Mouse (Mus musculus) MEL-GATA-1-ER (cell line): ENCODE results near the gene Kat2a.

Experiments used
- DNase-seq: peaks from one replicate; pipeline ENCODE4 v3.0.0-alpha.2; 2012; ENCODE audit warnings: low read depth; ENCODE audit errors: extremely low read depth

Gene Kat2a

DNA sequence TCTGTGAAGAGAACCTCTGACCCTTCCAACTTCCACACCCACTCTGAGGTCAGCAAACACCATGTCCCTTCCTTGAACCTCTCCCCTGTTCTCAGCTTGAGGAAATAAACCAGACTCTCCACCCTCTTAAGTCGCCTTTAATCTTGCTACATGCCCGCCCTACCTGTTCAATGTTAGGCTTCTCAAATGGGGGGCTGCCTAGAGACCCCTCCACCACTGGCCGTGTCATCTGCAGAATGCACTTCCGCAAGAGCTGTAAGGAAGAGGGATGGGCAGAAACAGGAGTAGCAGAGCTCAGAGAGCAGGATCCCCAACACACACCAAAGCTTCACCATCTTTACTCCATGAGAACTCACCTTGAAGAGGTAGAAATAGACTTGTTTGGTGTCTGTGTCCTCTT, 1.3 kb downstream of the Kat2a start:
- no peak for DNase-seq

DNA sequence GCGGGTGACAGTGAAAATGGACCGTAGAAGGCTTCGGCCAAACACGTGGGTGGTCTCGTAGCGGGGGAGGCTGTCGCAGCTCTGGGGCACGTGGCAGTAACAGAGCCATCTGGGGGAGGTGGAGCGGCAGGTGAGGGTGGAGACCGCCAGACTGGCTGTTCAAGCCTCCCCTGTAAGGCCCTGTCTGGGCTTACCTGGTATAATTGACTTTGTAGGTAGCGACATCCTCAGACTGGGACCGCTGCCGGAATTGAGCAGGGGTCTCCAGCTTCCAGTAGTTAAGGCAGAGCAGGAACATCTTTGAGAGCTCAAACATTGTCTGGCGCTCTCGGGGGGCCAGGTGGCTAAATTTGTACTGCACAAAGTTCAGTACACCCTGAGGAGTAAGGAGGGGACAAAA, 1.7 kb downstream of the Kat2a start:
- no peak for DNase-seq

DNA sequence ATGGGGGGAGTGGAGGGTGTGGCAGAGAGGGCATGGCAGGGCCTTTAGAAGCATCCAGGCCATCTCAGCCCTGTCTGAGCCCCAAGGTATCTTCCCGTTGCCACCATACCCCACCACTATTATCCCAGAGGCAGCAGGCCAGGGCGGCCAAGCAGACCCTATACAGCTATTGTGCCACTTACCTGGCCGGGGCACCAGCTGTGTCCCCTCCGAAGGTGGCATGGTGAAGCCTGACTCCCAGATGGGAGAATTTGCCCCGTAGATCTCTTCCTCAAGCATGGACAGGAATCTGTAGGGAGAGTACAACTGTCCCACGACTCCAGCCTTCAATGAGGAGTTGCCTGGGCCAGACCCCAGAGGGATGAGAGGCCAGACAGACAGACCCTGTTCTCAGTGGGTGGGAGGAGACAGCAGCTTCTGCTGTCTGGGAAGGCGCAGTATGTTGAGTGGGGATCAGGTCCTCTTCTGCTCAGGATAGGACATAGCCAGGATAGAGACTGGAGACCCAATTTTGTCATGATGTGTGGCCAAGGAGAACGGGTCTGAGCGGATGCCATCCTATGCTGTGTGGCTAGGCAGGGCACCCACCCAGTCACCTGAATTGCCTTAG, 3.0 kb downstream of the Kat2a start:
- DNase-seq: no peak

DNA sequence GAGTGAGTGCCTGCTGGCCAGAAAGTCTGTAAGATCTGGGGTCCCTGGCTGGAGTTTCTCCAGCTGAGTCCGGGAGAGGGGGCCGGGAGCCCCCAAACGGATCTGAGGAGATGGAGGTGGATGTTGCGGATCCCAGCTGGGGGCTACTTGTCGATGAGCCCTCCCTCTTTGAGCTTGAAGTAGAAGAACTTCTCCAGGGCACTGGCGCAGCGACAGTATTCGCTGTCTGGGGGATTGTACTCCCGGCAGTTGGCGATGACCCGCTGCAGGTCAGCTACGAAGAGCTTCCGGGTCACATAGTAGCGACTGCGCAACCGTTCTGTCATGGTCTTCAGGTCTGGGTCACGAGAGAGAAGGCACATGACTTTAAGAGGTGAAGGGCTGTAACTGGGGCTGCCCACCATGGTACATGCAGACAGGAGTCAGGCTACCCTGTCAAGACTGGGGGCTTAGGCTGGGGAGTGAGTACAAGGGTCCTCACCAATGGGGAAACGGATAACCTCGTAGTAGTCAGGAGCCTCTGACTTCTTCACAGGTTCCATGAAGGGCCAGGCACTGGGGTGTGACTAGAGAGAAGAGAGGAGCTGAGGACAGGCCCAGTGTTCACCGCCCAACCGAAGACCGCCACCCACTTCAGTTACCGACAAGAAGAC, 7.0 kb downstream of the Kat2a start:
- no peak for DNase-seq

DNA sequence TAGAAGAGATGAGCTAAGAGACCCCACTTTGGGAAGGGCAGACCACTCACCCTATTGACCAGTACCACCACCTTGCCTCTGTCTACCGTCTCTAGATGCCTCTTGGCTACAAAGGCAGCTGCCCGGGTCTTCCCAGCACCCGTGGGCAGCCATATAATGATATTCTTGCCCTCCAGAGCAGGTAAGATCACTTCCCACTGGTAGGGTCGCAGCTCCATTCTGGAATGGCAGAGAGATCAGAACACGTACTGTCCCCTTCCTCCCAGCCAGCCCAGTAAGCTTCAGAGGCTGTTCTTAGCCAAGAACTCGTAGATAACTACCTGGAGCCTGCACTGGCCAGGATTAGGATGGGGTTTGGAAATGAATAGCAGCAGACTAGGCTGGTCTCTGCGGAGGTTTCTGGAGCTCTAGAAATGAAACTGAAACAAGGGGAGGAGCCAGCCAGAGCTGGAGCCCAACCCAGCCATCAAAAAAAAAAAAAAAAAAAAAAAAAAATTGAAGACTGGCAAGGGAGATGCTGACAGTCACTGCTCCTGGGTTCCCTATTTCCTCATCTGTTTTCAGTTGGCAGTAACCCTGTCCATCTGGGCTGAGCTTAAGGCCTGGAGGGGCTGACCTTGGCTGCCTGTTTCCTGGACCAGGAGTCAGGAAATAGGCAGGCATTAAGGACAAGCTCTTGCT, 8.3 kb downstream of the Kat2a start, which contains the start of gene Dhx58:
Dhx58 (minus strand) TSS at position 421 of the 681 bp plus-strand sequence.
- no peak for DNase-seq

DNA sequence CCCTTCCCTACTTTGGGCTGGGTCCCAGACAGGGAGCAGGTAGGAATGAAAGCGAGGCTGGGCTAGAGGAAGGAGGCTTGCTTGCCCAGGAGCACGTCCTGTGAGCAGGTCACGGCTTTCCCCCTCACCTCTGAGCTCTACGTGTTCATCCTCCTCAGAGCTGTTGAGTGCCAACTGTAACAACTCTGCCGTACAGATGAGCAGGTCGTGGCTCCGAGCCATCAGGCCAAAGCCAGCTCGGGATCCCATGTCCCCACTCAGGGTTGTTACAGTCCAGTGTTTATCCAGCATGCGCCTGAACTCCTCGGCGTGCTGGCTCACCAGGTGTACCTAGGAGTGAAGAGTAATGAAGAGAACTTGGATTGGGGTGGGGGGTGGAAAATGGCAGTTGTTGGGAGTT, 8.9 kb downstream of the Kat2a start:
- DNase-seq: no peak

DNA sequence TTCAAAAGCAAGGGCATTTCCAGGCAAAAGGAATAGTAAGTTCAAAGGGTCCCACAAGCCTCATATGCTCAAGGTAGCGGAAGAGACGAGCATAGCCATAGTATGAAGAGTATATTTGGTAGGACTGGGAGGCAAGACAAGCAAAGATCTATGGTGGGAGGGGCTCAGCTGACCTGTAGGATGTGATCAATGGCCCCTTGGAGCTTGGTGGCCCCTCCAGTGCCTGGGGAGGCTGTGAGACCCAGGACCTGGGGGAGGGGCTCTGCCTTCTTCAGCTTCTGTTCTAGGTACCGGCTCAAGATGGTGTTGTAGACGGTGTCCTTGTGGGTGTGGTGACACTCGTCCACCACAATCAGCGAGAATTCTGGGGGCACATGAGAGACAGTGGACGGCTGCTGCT, 9.4 kb downstream of the Kat2a start:
- DNase-seq: no peak

DNA sequence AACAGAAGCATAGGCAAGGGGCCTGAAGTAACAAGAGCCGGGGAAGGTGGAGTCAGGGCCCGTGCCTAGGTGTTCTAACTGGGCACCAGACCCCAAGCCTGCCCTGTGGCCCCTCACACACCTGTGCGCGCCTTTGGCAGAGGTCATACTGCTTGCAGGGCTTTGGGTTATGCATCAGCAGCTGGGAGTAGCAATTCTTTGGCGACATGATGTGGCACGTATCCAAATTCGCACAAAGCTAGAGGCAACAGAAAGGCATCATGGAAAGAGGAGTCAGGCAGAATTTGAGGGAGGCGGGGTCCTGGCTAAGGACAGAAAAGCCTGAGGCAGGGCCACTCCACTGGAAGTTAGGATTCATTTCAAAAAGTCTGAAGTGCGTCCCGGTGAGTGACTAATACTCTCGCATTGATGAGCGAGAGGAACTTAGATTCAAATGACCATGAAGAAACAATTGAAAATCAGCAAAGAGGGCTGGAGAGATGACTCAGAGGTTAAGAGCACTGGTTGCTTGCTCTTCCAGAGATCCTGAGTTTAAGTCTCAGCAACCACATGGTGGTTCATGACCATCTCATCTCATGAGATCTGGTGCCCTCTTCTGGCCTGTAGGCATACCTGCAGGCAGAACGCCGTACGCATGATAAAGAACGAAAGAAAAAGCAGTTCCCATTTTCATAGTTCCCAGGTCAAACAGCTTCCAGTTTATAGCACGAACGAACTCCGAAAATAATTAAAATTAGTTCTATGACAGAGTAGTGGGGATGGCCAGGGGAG, 10.0 kb downstream of the Kat2a start:
- DNase-seq: peak; percentile 74

DNA sequence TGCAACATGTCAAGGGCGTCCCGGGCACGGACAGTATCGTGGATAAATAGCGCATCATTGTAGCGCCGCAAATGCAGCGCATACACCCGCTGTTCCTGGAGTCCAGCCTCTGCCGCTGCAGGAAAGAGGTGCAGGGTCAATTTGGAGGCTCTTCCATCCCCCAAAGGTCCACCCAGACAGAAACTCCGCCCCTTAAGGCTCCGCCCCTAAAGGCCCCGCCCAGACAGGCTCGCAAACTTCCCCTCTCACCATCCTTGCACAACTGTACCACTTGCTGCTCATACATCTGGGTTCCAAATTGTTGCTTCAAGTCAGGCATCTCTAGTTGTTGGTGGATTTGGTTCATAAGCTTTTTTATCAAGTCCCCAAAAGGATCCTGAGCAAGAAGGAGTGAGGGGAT, 11.0 kb downstream of the Kat2a start:
- DNase-seq: no peak

DNA sequence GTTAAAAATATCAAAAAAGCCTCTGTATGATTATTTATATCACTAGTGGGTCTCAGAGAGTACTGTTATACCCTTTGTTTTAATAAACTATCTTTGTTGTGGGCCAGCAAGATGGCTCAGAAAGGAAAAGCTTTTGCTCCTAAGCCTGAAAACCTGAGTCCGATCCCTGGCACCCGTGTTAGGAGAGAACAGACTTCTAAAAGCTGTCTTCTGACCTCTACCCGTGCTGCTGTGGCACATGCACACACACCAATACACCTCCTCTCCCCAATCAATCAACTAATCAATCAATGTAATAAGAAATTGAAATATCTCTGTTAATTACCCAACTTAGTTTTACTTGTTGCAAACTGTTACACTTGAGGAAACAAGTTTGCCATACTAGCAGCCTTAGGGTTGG, 11.6 kb downstream of the Kat2a start:
- DNase-seq: no peak

DNA sequence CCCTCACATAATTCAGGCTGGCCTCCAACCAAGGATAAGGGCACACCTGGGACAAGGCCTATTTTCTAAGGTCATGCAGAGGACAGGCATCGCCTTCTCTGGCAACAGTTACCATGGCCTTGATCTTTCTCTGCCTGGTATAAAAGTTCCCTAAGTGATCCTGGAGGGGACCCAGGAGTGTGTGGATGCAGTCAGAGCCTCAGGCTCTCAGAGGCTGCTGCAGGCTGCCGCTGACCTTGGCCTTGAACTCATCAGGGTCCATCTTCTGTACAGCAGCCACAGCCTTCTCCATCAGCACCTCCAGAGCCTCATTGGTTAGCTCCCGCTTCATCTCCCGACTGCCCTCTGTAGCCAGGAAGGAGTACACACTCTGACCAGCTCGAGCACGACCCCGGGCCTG, 14.3 kb downstream of the Kat2a start:
- DNase-seq: no peak

DNA sequence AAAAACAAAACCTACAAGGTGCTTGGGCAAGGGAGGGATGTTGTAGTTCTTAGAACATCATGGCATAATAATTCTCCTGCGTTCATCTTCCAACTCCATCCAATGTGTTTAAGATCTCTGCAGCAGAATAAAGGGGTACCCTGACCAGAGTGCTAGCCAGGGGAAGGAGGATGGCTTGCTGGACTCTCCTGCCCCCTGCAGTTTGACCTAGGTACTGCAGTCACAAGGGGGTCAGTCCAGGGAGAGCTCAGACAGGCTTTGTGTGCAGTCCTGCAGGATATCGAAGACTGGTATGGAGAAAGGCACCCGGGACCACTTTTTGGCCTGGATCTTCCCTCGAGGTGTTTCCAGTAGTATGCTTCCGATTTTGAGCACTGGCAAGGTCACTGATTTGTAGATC, 17.3 kb downstream of the Kat2a start:
- no peak for DNase-seq

DNA sequence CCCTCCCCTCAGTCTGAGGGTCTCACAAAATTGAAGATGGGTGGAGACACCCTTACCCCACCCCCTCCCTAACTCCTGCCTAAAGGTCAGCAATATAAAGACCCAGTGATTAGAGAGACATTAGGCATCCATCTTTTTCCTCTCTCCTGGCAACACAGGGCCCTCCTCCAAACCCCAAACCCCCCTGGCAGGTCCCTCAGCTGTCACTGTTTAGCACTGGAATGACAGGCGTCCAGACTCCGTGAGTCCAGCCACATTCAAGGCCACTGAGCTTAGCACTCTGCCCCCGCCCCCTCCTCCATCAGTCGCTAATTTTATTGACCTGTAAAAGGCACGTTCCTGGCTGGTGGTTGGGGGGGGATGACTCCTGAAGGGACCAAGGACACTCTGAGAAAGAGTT, 19.1 kb downstream of the Kat2a start:
- no peak for DNase-seq

DNA sequence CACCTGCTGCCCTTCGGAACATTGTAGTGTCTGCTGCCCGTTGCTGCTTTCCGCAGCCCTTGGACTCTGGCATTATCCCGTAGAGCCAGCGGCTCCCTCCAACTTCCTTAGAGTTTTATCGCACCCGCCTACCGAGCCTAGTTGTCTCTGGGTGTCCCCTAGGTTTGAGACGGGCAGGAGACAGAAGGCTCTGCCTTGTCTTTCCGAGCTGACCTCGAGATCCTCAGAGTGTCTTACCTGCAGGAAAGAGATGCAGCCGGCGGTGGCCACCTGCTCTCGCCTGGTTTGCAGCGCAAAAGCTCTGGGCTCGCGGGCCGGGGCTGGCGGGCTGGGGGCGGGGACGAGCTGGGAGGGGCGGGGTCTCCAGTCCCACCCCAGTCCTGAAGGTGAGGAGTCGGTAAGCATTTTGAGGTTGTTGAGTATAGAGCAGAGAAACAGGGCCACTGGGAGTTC, 20.1 kb downstream of the Kat2a start, which contains the start of gene Zfp385c:
Zfp385c (minus strand) TSS at position 292 of the 453 bp plus-strand sequence.
- no peak for DNase-seq

DNA sequence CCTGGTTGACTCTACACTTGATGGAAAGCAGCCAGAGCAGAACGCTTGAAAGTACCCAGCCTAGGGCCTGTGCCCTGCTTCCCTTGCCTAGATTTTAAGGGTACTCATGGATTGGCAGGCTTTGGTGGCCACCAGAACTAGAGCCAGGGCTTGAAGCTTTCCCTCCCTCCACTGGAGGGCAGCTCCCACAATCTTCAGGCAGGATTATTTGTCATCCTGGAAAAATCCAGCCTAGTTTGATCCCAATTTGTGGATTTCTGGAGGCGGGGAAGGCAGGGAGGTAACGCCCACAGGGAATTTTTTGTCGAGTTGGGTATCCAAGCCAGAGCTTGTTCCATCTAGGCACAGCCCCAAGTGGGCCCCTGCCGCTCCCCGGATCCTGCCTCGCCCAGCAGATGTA, 21.9 kb downstream of the Kat2a start:
- no peak for DNase-seq

DNA sequence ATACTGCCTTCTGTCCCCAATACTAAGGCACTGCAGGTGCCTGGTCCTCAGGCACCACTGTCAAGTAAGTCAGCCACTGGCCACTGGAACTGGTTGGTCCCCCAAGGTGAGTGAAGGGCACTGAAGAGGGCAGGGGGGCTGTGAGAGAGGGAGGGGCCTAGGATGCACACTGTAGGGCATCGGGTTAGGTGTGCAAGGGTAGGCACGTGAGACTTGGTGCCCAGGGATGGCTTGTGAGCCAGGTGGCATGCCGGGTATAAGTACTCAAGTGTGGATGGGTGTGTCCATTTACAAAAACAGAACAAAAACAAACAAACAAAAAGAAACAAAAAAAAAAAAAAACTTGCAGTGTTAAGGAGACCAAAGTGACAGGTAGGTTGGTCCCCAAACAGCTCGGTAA, 23.8 kb downstream of the Kat2a start:
- no peak for DNase-seq

DNA sequence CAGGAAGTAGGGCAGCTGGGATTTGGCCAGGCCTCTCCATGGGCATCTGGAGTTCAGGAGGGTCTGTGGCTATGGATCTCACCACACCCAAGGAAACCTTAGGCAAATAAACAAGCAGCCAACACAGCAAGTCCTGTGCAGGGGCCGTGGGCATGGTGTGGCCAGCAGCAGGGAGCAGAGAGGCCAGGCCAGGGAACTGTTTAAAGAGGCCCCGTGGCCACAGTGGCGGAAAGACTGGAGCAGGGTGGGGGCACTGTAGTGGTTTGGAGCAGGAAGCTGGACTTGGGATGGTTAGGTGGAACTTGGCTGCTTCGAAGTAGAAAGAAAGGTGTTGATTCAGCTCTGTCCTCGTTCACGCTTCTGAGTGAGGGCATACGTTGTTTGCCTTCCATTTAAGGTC, 25.0 kb downstream of the Kat2a start:
- DNase-seq: no peak

DNA sequence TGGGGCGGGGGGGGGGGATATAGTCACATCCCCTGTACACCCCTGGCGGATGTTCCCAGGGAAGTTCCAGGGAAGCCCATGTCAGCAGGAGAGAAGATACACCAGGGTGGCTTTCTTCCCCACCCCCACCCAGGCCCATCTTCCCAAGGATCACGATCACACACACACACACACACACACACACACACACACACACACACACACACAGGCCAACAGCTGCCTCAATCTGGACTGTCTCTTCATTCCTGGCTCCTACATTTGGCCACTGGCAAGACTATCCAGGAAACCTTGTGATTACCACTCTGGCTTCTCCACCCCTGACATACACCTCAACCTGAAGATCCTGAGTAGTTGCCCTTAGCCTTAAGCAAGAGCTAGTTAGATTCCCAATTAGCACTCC, 26.9 kb downstream of the Kat2a start:
- DNase-seq: no peak

DNA sequence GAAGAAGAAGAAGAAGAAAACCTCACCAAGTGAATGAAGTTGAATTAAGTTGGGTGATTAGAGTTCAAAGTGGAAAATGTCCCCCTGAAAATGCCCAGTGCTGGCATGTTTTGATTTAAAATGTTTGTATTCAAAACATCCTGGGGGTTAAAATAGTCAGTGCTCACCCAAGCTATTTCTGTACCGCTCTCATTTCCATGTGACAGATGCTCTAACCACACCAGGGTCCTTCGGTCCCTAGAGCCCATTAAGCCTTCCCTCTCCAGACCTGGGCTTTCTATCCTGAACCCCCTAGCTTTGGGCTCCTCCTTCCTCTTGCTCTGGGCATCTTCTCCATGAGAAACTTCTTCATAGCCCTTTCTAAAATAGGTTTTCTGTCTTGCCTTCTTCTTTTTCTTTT, 28.2 kb downstream of the Kat2a start:
- no peak for DNase-seq

DNA sequence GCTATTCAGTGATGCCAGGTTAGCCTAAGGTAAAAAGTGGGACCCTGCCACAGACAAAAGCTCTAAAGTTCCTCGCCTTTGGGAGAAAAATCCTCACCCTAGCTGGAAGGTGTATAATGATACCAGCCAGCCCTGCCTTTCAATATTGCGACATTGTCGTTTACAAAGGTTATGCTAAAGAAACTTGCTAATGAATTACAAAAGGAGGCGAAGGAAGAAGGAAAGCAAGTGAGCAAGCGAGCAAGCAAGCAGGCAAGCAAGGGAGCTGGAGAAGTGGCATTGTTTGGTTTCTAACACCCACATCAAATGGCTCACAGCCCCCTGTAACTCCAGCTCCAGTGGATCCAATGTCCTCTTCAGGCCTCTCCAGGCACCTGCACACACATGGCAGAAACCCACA, 29.7 kb downstream of the Kat2a start:
- no peak for DNase-seq

DNA sequence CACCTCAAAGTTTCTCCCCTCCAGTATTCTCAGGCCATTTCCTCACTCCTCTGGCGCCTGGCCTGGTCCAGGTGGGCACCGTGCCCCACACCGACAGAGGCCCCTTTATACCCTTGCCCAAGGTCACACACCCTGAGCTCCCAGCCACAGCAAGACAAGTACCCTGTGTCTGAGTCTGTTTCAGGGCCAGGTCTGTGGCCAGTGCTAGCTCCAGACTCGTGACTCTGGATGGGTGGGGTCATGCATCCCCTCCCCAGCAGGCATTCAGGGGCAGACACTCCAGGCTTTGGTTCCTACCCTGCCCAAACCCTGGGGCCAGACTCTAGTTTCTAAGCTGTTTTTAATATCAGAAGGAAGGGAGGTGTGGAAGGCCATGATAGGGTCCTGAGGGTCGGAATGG, 30.4 kb downstream of the Kat2a start:
- DNase-seq: no peak

DNA sequence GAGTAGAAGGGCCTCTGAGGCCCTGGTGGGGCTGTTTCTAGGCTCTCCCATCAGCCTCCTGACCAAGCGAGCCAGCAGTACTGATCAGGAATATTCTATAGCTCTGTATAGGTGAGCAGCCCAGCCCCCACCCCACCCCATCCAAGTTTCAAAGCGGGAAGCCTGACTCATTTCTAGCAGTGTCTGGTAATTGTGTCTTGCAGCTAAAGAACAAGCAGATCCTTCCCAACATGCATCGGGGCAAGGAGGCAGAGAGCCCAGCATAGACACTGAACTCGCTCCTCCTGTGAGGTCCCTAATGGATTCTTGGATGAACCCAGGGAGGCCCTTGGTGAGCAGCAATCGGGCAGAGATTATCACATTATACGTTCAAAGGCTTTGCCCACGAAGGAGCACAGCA, 34.5 kb downstream of the Kat2a start:
- DNase-seq: no peak
